Mouse (Mus musculus): ENCODE data around the gene Rps19bp1. TPM values are rescaled to one million over a fixed set of nuclear protein-coding genes. Genes with fewer than 3 reads are reported as not detected.
A peak's percentile ranks its signal among the peaks of the same experiment; 100 is the strongest.

Rps19bp1 gene
- polyA plus RNA-seq, 1 experiment: 25.8 TPM

GRCm38 (mm10) chr15:80250586-80250985 lies 13.5 kb downstream of the Rps19bp1 start:
- Histone ChIP-seq H3K36me3 (ENCODE audit: control insufficient read depth, insufficient read depth, low read length) (peaks cover 5% of the 10 kb centered on the region), H3K27me3 (replicated peaks; ENCODE audit: control insufficient read depth, insufficient read depth, low read length) (no peaks in the 10 kb centered on the region), H3K4me3 (ENCODE audit: insufficient read depth, low read depth, low read length) (no peak overlapping the region), H3K4me1 (ENCODE audit: control insufficient read depth, insufficient read depth, low read length) (no peaks in the 10 kb centered on the region; the same call in 1 of the 2 replicates), H3K27ac (ENCODE audit: insufficient read depth, low read depth, low read length) (no peak overlapping the region)
- 85% methylated on average over 6 of the region's 6 CpGs for WGBS
- no peak for TF ChIP-seq CTCF (conservative IDR thresholded peaks at IDR 0.05; ENCODE audit: insufficient read depth, insufficient read length, low read depth, low read length)
- TF ChIP-seq POLR2A (IDR thresholded peaks at IDR 0.05; ENCODE audit: low read depth, low read length): no peak
- no peak for DNase-seq

- no peak overlapping the region for H3K4me3 ChIP-seq (ENCODE audit: insufficient read depth, low read depth, low read length)
- H3K4me1 ChIP-seq (ENCODE audit: control insufficient read depth, insufficient read depth, low read length): no peaks in the 10 kb centered on the region; the same call in 1 of the 2 replicates
- no peak for DNase-seq
- TF ChIP-seq POLR2A (IDR thresholded peaks at IDR 0.05; ENCODE audit: low read depth, low read length): no peak
- no peak for TF ChIP-seq CTCF (conservative IDR thresholded peaks at IDR 0.05; ENCODE audit: insufficient read depth, insufficient read length, low read depth, low read length)
- WGBS: 86% methylated on average over 10 of the region's 10 CpGs
- peaks cover 5% of the 10 kb centered on the region for H3K36me3 ChIP-seq (ENCODE audit: control insufficient read depth, insufficient read depth, low read length)
- no peaks in the 10 kb centered on the region for H3K27me3 ChIP-seq (replicated peaks; ENCODE audit: control insufficient read depth, insufficient read depth, low read length)
- no peak overlapping the region for H3K27ac ChIP-seq (ENCODE audit: insufficient read depth, low read depth, low read length)
These were observed 14.4 kb downstream of the Rps19bp1 start for GRCm38 (mm10) chr15:80249672-80250071.

- no peak for DNase-seq
- Histone ChIP-seq H3K27me3 (replicated peaks; ENCODE audit: control insufficient read depth, insufficient read depth, low read length) (no peaks in the 10 kb centered on the region), H3K4me1 (ENCODE audit: control insufficient read depth, insufficient read depth, low read length) (no peaks in the 10 kb centered on the region; the same call in 1 of the 2 replicates), H3K36me3 (ENCODE audit: control insufficient read depth, insufficient read depth, low read length) (peaks cover 5% of the 10 kb centered on the region), H3K27ac (ENCODE audit: insufficient read depth, low read depth, low read length) (no peak overlapping the region), H3K4me3 (ENCODE audit: insufficient read depth, low read depth, low read length) (no peak overlapping the region)
- no peak for TF ChIP-seq CTCF (conservative IDR thresholded peaks at IDR 0.05; ENCODE audit: insufficient read depth, insufficient read length, low read depth, low read length)
- no peak for TF ChIP-seq POLR2A (IDR thresholded peaks at IDR 0.05; ENCODE audit: low read depth, low read length)
- WGBS: 89% methylated on average over 1 of the region's 1 CpGs
These were observed 15.5 kb downstream of the Rps19bp1 start for GRCm38 (mm10) chr15:80248596-80248995.

- Histone ChIP-seq H3K4me3 (ENCODE audit: insufficient read depth, low read depth, low read length) (no peak overlapping the region), H3K27me3 (replicated peaks; ENCODE audit: control insufficient read depth, insufficient read depth, low read length) (no peaks in the 10 kb centered on the region), H3K4me1 (ENCODE audit: control insufficient read depth, insufficient read depth, low read length) (no peaks in the 10 kb centered on the region; the same call in 1 of the 2 replicates), H3K27ac (ENCODE audit: insufficient read depth, low read depth, low read length) (no peak overlapping the region), H3K36me3 (ENCODE audit: control insufficient read depth, insufficient read depth, low read length) (peaks cover 5% of the 10 kb centered on the region)
- no peak for TF ChIP-seq CTCF (conservative IDR thresholded peaks at IDR 0.05; ENCODE audit: insufficient read depth, insufficient read length, low read depth, low read length)
- no peak for TF ChIP-seq POLR2A (IDR thresholded peaks at IDR 0.05; ENCODE audit: low read depth, low read length)
- 93% methylated on average over 12 of the region's 12 CpGs for WGBS
- no peak for DNase-seq
These were observed 16.0 kb downstream of the Rps19bp1 start for GRCm38 (mm10) chr15:80248135-80248534.

- Histone ChIP-seq H3K27ac (ENCODE audit: insufficient read depth, low read depth, low read length) (no peak within 1 kb of the TSS), H3K4me1 (ENCODE audit: control insufficient read depth, insufficient read depth, low read length) (peaks cover 5% of the 10 kb centered on the region; the same call in 1 of the 2 replicates), H3K4me3 (ENCODE audit: insufficient read depth, low read depth, low read length) (peak within 1 kb of the TSS; percentile 98), H3K36me3 (ENCODE audit: control insufficient read depth, insufficient read depth, low read length) (no peaks in the 10 kb centered on the region; the same call in none of the 2 replicates), H3K27me3 (replicated peaks; ENCODE audit: control insufficient read depth, insufficient read depth, low read length) (no peaks in the 10 kb centered on the region)
- no peak for TF ChIP-seq POLR2A (IDR thresholded peaks at IDR 0.05; ENCODE audit: low read depth, low read length)
- no peak for TF ChIP-seq CTCF (conservative IDR thresholded peaks at IDR 0.05; ENCODE audit: insufficient read depth, insufficient read length, low read depth, low read length)
- no peak for DNase-seq
- WGBS: 96% methylated on average over 9 of the region's 9 CpGs
These were observed 28.6 kb downstream of the Rps19bp1 start, which contains the start of gene AC140267.1 for GRCm38 (mm10) chr15:80235535-80235934. TSS of gene AC140267.1 (plus strand) at chr15:80235835.

- under 1% methylated on average over 67 of the region's 67 CpGs for WGBS
- H3K36me3 ChIP-seq (ENCODE audit: control insufficient read depth, insufficient read depth, low read length): no peaks in the 10 kb centered on the region; the same call in none of the 2 replicates
- H3K4me3 ChIP-seq (ENCODE audit: insufficient read depth, low read depth, low read length): peak within 1 kb of the TSS; percentile 98
- no peaks in the 10 kb centered on the region for H3K27me3 ChIP-seq (replicated peaks; ENCODE audit: control insufficient read depth, insufficient read depth, low read length)
- peak within 1 kb of the TSS; percentile 74 for H3K27ac ChIP-seq (ENCODE audit: insufficient read depth, low read depth, low read length)
- DNase-seq: peak; percentile 99
- peak; percentile 26; the same call in 1 of the 2 replicates for TF ChIP-seq CTCF (conservative IDR thresholded peaks at IDR 0.05; ENCODE audit: insufficient read depth, insufficient read length, low read depth, low read length)
- TF ChIP-seq POLR2A (IDR thresholded peaks at IDR 0.05; ENCODE audit: low read depth, low read length): peak; percentile 55
- peaks cover 5% of the 10 kb centered on the region; the same call in 1 of the 2 replicates for H3K4me1 ChIP-seq (ENCODE audit: control insufficient read depth, insufficient read depth, low read length)
These were observed 30.2 kb downstream of the Rps19bp1 start, which contains the start of gene Mief1 for GRCm38 (mm10) chr15:80233733-80234509. TSS of gene Mief1 (plus strand) at chr15:80234018.

- peaks cover 5% of the 10 kb centered on the region; the same call in 1 of the 2 replicates for H3K4me1 ChIP-seq (ENCODE audit: control insufficient read depth, insufficient read depth, low read length)
- TF ChIP-seq POLR2A (IDR thresholded peaks at IDR 0.05; ENCODE audit: low read depth, low read length): no peak
- TF ChIP-seq CTCF (conservative IDR thresholded peaks at IDR 0.05; ENCODE audit: insufficient read depth, insufficient read length, low read depth, low read length): no peak
- H3K4me3 ChIP-seq (ENCODE audit: insufficient read depth, low read depth, low read length): no peak overlapping the region
- H3K27ac ChIP-seq (ENCODE audit: insufficient read depth, low read depth, low read length): peak overlapping the region; percentile 74; the same call in 1 of the 2 replicates
- no peaks in the 10 kb centered on the region for H3K27me3 ChIP-seq (replicated peaks; ENCODE audit: control insufficient read depth, insufficient read depth, low read length)
- no peak for DNase-seq
- no peaks in the 10 kb centered on the region; the same call in none of the 2 replicates for H3K36me3 ChIP-seq (ENCODE audit: control insufficient read depth, insufficient read depth, low read length)
- WGBS: 55% methylated on average over 4 of the region's 4 CpGs
These were observed 31.1 kb downstream of the Rps19bp1 start for GRCm38 (mm10) chr15:80233053-80233452.
